Mouse (Mus musculus) heart, adult 11 months (tissue): Measurements from ENCODE around the gene Tnc.

Experiments
- DNase-seq: peaks from one replicate; pipeline ENCODE4 v3.0.0; 2022

The Tnc gene

DNA sequence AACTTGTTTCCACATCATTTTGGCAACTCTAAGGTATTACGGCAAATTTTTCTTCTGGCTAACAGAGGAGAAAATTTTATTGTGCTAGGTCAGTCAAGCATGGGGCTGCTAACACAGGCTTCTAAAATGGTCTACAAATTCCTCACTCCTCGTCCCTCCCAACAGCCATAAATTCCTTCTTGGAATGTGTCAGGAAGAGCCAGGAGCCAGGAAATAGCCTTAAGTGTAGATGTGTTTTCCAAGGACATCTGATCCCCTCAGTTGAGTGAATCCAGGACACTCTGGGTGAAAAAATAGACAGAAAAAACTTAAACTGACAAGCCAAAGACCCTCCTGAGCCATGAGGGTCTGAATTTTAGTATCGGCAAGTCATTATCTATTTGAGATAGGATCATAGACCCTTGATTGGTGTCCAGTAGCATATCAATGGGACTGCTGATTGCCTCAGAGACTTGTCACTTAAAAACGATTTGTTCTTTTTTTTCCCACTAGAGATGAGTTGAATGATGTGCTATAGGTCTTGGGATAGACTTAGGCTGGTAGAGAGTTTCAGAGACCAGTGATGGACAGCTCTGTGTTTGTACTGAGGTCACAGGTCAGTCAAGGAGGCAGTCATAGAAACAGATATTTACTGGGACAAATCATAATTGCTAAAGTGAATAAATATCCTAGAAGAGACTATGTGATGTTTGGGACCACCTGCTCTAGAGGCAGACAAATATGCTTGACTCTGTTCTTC, 22.6 kb downstream of the Tnc start:
- peak; percentile 61 for DNase-seq

DNA sequence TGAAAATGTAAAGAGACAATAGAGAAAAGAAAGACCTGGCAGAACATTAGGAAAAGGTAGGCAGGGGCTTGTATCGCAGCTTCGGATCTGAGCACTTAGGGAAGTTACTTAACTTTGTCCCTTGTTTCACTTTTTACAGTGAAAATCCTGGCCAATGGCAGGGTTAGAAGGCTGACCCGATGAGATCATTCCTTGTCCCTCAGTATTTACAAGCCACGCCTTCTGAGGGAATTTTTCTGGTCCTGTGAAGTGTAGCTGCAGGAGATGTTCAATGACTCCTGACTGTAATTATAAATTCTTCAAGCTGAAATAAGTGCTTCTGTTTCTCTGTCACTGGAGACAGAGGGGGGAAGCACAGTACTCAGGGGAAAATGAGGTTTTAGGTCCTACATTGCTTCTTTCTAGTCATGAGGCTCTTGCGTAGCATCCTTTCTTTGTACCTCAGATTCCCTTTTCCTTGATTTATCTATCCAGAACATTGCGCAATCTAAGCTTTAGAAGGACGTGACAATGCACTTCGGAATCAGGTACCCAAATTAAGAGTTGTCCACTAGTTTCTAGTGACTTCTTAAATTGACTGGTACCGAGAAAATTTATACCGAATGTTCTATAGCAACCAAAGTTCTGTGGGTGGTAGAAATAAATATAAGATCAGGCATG, 25.8 kb downstream of the Tnc start:
- DNase-seq = peak; percentile 66

GRCm38 (mm10) chr4:64020151-64020550, 26.7 kb downstream of the Tnc start:
- DNase-seq = peak; percentile 91

DNA sequence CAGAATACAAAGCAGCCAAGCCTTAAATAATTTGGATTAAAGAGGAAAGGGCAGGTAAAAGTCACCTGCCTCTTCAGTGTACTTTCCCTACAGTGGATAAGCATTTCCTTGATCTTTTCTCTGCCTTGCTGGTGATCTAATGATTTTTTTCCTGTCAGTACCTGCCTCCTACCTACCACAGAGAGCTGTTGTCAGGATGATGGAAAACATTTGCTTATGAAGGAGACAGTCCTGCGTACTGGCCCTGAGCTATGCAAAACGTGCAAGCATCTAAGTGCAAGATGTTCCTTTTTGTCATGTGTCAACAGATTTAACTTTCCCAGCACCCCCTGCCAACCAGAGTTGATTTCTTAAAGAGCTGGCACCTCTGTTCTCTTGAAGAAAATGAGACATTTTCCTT, 35.5 kb downstream of the Tnc start:
- DNase-seq = no peak

DNA sequence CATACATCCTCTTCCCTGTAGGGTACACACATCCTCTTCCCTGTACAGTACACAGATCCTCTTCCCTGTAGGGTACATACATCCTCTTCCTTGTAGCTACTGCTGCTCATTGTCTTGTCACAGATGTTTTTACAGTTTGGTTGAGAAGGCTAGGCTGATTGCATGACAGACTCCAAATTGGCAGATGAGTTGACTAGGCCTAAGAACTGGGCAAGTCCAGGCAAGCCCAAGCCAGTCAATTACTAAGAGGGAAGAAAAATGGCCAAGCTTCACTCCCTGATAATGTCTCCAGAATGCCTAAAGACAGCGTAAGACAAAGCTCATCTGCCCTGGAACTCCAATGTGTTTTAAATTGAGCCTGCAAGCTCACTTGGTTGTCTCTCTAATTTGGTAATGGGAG, 36.9 kb downstream of the Tnc start:
- no peak for DNase-seq

DNA sequence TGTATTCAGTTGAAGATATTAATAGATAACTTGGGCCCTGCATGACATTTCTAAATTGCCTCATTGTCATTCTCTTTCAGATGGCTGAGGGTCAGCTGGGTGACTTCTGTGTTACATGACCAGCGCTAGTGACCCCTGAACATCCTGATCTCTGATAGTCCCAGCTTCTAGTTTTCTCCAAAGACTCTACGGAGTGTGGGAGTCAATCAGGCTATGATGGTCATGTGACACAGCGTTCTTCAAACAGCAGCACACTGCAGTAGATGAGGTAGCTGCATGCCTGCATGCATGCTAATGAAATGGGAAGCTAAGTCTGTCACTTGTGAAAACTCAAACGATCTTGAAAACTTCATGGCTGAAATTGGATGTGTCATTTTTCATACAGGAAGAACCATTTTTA, 41.6 kb downstream of the Tnc start:
- peak; percentile 61 for DNase-seq

DNA sequence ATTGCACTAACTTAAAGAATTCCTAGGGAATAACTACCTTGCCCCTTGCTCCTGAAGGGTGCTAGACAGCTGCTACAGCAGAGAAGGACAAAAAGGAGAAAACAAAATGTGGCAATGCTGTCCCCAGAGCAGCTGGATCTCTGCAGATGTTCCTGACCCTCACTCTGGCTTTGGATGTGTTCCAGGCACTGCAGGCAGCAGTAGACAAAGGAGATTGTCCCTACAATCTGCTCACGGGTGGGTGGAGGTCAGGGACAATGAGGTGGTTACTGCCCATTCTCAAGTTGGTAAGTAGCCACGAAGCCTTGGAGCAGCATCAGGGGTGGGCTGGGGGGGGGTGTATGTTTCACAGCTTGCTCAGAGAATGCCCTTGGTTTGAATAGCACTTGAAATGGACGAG, 43.1 kb downstream of the Tnc start:
- DNase-seq = no peak

GRCm38 (mm10) chr4:64002168-64002567, 44.6 kb downstream of the Tnc start:
- no peak for DNase-seq

DNA sequence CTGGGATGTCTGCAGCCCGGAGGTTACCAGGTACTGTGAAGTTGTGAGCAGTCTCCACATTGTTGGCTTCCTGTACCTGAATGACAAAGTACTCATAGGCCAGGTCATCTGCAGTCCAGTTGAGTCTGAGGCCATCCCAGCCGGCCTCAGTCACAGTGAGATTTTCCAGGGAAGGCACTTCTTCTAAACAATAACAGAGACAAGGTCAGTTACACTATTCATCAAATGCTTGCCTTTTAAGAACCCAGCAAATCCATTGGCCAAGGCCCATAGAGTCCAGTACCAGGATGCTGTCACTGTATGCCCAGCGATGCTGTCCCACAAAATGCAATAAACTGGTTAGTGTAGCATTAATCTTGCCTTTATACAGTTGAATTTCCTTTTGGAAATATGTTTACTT, 46.0 kb downstream of the Tnc start:
- DNase-seq = no peak

DNA sequence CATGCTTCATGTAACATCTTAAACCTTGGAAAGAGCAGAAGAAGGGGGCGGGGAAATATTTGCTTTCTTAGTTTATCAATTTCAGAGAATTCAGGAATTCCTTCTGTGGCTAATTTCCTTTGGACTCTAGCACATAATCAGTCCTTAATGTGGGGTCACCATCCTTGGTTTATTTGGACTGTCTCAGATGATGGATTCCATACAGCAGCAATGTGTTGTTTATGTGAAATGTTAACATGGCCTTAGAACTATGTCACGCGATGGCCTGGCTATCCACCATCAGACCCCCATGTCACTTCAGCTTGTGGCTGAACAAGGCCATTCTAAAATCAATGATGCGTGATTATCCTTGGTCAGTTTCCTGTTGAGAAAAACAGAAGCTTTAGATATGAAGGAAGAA, 46.5 kb downstream of the Tnc start:
- DNase-seq = no peak

DNA sequence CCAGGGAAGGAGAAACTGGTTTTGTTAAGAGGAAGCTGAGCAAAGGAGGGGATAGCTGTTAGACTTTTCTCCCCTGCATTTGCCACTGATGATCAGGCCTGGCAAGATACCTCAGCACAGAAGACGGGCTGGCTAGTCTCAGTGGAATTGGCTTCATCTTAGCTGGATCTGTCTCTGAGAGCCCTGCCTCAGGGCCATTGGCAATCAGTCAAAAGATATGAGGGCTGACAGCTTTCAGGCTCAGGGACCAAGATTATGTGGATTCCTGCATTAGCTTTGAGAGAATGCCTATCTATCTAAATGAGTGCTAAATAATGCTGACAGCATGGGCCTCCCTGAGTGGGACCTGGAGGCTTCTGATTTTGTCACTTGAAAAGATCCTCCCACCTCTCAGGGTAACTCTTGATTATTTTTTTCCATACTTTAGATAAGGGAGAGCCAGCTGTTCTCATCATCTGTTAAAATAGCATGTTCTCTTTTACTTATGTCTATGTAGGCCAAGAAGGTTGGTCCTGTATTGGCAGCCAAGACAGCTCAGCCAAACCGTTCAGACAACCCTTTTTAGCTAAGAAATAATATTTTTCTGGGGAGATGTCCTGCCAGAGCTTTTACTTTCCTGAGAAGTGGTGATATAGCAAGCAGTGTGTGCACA, 53.2 kb downstream of the Tnc start:
- no peak for DNase-seq

DNA sequence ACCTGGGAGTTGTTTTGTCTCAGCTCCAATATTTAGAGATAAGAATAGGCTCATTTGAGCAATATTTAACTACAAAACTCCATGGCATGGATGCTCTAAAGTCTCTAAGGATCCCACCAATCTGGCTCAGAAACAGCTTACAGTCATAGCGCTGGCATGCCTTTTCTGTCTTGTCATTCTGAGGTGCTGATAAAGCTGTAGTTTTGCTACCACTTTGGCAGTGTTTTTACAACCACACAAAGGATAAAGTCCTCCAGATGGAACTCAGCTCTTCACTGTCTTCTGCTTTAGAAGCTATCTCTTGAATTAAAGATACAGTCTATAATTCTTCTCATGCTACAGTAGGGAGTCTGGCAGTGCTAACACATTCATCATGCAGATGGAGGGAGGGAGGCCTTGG, 56.6 kb downstream of the Tnc start:
- DNase-seq = peak; percentile 27

DNA sequence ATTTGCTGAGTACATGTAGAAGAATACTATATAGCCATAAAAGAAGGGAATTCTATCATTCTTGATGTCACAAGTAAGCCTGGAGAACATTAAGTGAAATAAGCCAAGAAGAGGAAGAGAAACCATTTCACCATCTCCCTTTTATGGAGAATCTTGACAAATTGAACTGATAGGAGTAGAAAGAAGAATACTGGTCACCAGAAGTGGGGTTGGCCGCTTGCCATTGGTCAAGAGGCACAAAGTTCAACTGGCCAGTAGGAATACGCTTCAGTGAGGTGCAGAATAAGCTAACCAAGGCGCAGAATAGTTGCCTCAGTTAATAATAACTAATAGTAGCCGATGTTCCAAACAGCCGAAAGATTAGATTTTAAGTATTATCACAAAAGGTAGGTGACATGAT, 58.7 kb downstream of the Tnc start:
- peak; percentile 33 for DNase-seq

GRCm38 (mm10) chr4:63986576-63986975, 60.2 kb downstream of the Tnc start:
- DNase-seq = peak; percentile 1

GRCm38 (mm10) chr4:63983098-63983445, 63.7 kb downstream of the Tnc start:
- no peak for DNase-seq

DNA sequence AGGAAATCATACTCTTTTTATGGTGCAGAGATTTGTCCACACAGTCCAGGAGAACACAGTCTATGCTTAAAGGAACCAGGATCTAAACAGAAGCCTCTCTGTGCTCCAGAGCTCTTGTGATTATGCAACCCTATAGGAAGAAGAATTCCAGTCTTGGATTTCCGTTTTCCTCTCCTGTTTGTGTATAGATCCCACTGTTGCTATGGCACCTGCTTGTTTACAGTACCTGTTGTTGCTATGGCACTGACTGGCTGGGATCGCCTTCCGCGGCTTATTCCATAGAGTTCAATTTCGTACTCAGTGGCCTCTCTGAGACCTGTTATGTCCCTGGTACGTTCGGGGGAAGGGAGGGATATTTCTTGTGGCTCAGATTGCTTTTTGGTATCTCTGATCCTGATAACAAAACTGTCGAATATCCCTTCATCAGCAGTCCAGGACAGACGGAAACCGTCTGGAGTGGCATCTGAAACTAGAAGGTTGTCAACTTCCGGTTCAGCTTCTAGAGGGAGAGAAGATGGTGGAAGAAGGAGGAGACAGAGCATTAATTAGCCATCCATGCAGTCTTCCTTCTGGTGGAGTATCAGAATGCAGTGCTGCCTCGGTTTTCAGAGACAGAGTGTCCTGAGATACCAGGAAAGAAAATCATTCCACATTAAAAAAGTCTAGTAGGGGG, 64.3 kb downstream of the Tnc start:
- peak; percentile 74 for DNase-seq

- DNase-seq = no peak
Observed at GRCm38 (mm10) chr4:63980211-63980794, 66.5 kb downstream of the Tnc start.

DNA sequence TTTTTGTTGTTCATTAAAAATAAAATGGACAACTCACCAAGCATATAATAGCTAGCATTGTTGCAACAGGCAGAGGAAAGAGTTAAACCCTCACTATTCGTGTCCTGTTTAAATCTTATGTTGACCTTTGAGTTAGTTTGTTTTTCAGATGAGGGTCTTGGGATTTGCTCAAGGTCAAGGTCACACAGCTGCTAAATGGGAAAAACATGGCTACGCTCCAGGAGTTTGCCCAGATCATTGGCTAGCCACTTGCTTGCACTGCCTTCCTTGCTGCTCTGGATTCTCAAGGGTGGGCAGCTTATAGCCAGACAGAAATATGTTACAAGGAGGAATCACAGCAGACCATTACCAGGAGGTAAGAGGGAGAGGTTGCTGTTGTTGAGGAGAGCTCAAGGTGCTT, 67.2 kb downstream of the Tnc start:
- no peak for DNase-seq

- no peak for DNase-seq
Observed at GRCm38 (mm10) chr4:63972536-63972935, 74.3 kb downstream of the Tnc start.

DNA sequence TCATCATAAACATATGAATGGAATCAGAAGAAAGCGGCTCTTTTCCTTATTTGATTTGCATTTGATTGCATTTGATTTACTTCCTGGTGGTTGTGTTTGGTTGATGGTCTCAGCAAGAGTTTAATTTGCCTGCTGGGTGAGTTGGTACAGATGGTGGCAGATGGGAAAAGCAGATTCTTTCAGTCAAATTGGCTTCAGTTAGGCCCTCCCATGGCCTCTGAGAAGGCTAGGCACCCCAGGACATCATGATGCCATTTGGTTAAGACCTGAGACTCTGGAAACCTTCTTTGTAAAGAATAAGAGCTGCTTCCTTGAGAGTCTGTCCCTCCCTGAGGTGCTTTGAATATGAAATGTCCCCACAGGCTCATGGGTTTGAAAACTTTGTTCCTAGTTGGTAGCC, 75.1 kb downstream of the Tnc start:
- peak; percentile 17 for DNase-seq

DNA sequence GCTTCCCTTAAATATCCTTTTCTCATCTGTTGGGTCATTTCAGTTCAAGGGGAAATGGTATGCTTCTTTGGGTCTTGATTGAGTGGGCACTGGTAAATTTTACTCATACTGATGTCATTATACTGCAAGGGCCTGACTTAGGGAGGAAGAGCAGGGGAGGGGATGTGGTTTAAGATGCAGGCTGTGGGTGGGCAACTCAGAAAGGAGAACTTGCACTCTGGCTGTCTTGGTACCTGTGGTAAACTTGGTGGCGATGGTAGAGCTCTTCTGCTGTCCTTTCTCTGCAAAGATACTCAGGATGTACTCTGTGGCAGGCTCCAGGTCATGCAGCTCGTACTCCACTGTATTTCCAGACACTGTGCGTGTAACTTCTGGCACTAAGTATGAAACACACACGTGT, 75.9 kb downstream of the Tnc start:
- DNase-seq = no peak

GRCm38 (mm10) chr4:63969891-63970290, 76.9 kb downstream of the Tnc start:
- DNase-seq = no peak

DNA sequence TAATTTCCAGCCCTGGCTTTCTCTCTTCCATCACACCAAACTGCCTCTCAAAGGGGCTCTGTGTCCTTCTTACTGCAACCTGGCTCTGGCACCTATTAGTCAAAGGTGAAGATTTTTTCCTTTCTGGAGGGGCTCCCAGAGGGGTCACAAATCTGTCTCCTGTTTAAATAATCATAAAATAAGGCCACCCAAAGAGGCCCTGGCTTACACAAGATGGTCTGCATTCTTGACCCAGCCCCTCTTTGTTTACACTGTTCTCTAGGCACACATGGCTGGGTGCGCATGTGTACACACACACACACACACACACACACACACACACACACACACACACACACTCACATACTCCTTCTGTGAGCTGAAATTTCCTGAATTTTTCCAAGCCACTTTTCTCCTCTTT, 83.4 kb downstream of the Tnc start:
- DNase-seq = peak; percentile 44
